Mouse (Mus musculus) ovary, postnatal 10 days (tissue): Measurements from ENCODE around the gene Magea3.
"Not testable (repeated sequence)": the region's sequence is repeated elsewhere in the genome, so short reads cannot be mapped to it uniquely, and the experiment has no call there.

Experiments
- DNase-seq: peaks from one replicate; pipeline ENCODE4 v3.0.0; 2022; ENCODE audit warnings: low spot score

The Magea3 gene

DNA sequence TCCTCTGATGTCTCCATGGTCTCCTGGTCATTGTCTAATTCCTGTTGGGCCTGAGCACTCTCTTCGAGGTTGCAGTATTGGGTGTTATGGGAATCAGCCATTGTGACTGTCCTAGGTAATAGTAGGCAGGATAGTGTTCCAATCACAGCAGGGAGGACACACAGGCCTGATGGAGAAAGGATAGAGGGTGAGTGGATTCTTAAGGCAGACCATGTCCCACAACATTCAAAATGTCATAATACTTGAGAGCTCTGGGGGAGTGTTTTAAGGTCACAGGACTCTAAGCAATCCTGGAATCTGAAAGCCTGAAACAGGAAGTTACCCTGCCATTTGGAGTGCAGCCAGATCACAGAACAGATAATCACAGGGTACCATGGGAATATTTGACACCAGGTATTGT, at the start of gene Magea3:
Gene Magea3, minus strand, starts transcription at position 101 of the 400 bp plus-strand sequence.
- DNase-seq = not testable (repeated sequence)

DNA sequence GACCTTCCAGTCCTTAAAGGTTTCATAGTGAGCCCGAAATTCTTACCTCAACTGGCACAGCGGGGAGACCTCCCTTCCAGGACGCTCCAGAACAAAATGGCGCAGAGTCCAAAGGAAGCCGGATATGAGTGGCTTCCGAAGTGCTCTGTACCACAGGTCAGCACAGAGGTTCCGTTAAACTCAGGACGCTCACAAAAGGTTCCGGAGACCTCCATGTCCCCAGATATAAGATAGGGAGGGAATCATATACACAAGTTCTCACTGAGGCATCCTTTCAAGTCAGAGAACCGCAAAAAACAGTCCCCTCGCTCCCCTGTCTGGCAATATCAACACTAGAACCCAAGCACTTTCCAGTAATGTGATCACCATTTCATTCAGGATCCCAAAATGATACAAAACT, 46.4 kb upstream of the Magea3 start, which contains the start of gene Magea8:
Gene Magea8, minus strand, starts transcription at position 101 of the 400 bp plus-strand sequence.
- DNase-seq = not testable (repeated sequence)

DNA sequence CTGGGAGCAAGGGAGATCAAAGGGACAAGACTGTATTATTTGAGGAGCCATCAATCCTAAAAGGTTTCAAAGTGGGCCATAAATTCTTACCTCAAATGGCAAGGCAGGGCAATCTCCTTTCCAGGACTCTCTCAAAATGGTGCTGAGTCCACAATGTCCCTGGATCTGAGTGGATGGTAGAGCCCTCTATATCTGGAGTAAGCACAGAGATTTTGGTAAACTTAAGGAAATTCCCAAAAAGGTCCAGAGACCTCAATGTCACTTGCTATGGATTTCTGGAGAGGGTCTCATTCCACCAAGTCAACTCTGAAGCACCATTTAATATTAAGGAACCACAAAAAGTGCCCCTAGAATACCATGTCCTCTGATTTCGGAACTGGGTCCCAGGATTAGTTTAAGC, 13.4 kb downstream of the Magea3 start, which contains the start of gene Magea6:
Gene Magea6, minus strand, starts transcription at position 101 of the 400 bp plus-strand sequence.
- DNase-seq = not testable (repeated sequence)
